Comparison of ENCODE assay signal across 9 mouse cellular contexts in genomic region chr9:65345439-65345838, GRCm38 (mm10). TPM values are rescaled to one million over a fixed set of nuclear protein-coding genes. Genes with fewer than 3 reads are reported as not detected.
DNase-seq lines count a peak whose midpoint lies in the region; ATAC-seq and TF ChIP-seq lines count a peak whose summit lies in the region.
"Not testable (repeated sequence)": the region's sequence is repeated elsewhere in the genome, so short reads cannot be mapped to it uniquely, and the experiment has no call there.
"Had no signal": no experiment of that assay in that cellular context is flagged by ENCODE, and none has a peak within 500 bp of the region (broad histone marks: within the 10 kb centered on the region; RNA-seq: fewer than 3 reads in every experiment).

No protein-coding gene starts in this region.

- peaks cover 12% of the 10 kb centered on the region for H3K4me1 ChIP-seq in embryonic facial prominence, embryonic 12.5 days
- H3K4me1 ChIP-seq in hindbrain, embryonic 15.5 days (replicated peaks) = peaks cover 27% of the 10 kb centered on the region
- H3K4me1 ChIP-seq in lung, embryonic 14.5 days (ENCODE audit: insufficient read depth); testis, adult 2 months (ENCODE audit: control insufficient read depth, insufficient read depth, low read length): not testable (repeated sequence)
- peaks cover 11% of the 10 kb centered on the region for H3K4me1 ChIP-seq in neural tube, embryonic 11.5 days (ENCODE audit: control insufficient read depth, insufficient read depth, low read length)

- H3K9me3 ChIP-seq in embryonic facial prominence, embryonic 12.5 days; hindbrain, embryonic 15.5 days; lung, embryonic 14.5 days (ENCODE audit: low read depth, low read length); neural tube, embryonic 11.5 days (ENCODE audit: control insufficient read depth, low read length): not testable (repeated sequence)

- not testable (repeated sequence) for H3K27me3 ChIP-seq in embryonic facial prominence, embryonic 12.5 days; hindbrain, embryonic 15.5 days; lung, embryonic 14.5 days (ENCODE audit: insufficient read depth, low read length); neural tube, embryonic 11.5 days (ENCODE audit: control insufficient read depth, insufficient read depth, low read length); testis, adult 2 months (ENCODE audit: control insufficient read depth, insufficient read depth, low read length)

- H3K4me2 ChIP-seq in embryonic facial prominence, embryonic 12.5 days (replicated peaks) = peak overlapping the region; percentile 89
- H3K4me2 ChIP-seq in hindbrain, embryonic 15.5 days = peak overlapping the region; percentile 92
- H3K4me2 ChIP-seq in lung, embryonic 14.5 days = peak overlapping the region; percentile 87
- H3K4me2 ChIP-seq in neural tube, embryonic 11.5 days (ENCODE audit: low read depth) = peak overlapping the region; percentile 92

- peak; percentile 60 for DNase-seq in R1 (ENCODE audit: low read depth, low spot score)
- peak; percentile 9 to 45 for DNase-seq in frontal cortex, postnatal 36 days (ENCODE audit: low spot score in 2 of 2)
- not testable (repeated sequence) for DNase-seq in left cerebral cortex, adult 2 months (ENCODE audit: extremely low spot score in 1 of 2, low spot score in 2 of 2); lung, embryonic 14.5 days; neural tube, embryonic 11.5 days (ENCODE audit: low spot score)

- H3K36me3 ChIP-seq in embryonic facial prominence, embryonic 12.5 days; hindbrain, embryonic 15.5 days; lung, embryonic 14.5 days (ENCODE audit: insufficient read depth); neural tube, embryonic 11.5 days (ENCODE audit: control insufficient read depth, insufficient read depth, low read length); testis, adult 2 months (ENCODE audit: control insufficient read depth, insufficient read depth, low read length): not testable (repeated sequence)

- peak overlapping the region; percentile 93 for H3K27ac ChIP-seq in embryonic facial prominence, embryonic 12.5 days
- H3K27ac ChIP-seq in hindbrain, embryonic 15.5 days (replicated peaks) = peak overlapping the region; percentile 94
- H3K27ac ChIP-seq in left cerebral cortex, adult 2 months = peak overlapping the region; percentile 93
- peak overlapping the region; percentile 94 for H3K27ac ChIP-seq in lung, embryonic 14.5 days (ENCODE audit: low read depth)
- peak overlapping the region; percentile 91; the same call in 1 of the 2 replicates for H3K27ac ChIP-seq in neural tube, embryonic 11.5 days (ENCODE audit: low read depth, low read length)
- H3K27ac ChIP-seq in testis, adult 2 months (ENCODE audit: control insufficient read depth, insufficient read depth, low read depth, low read length) = peak overlapping the region; percentile 79

- H3K9ac ChIP-seq in embryonic facial prominence, embryonic 12.5 days = peak overlapping the region; percentile 99; the same call in 1 of the 2 replicates
- peak overlapping the region; percentile 93 for H3K9ac ChIP-seq in hindbrain, embryonic 15.5 days
- H3K9ac ChIP-seq in lung, embryonic 14.5 days = peak overlapping the region; percentile 95
- H3K9ac ChIP-seq in neural tube, embryonic 11.5 days (ENCODE audit: low read length) = peak overlapping the region; percentile 93

- intact Hi-C loops in left cerebral cortex, adult 2 months (cut with DNase I) = not testable (repeated sequence)

- 74% methylated on average over 11 of the region's 11 CpGs for WGBS in embryonic facial prominence, embryonic 12.5 days
- WGBS in hindbrain, embryonic 15.5 days = 56% methylated on average over 11 of the region's 11 CpGs
- WGBS in lung, embryonic 14.5 days = 65% methylated on average over 11 of the region's 11 CpGs
- 70% methylated on average over 11 of the region's 11 CpGs for WGBS in neural tube, embryonic 11.5 days

- H3K4me3 ChIP-seq in embryonic facial prominence, embryonic 12.5 days = peak overlapping the region; percentile 100
- H3K4me3 ChIP-seq in hindbrain, embryonic 15.5 days = peak overlapping the region; percentile 85
- peak overlapping the region; percentile 85 for H3K4me3 ChIP-seq in left cerebral cortex, adult 2 months
- peak overlapping the region; percentile 98 for H3K4me3 ChIP-seq in lung, embryonic 14.5 days (ENCODE audit: low read depth, low read length)
- peak overlapping the region; percentile 99 for H3K4me3 ChIP-seq in neural tube, embryonic 11.5 days (ENCODE audit: low read depth, low read length)
- H3K4me3 ChIP-seq in testis, adult 2 months (ENCODE audit: control insufficient read depth, low read depth, low read length) = peak overlapping the region; percentile 91

- not testable (repeated sequence) for ATAC-seq in embryonic facial prominence, embryonic 12.5 days (ENCODE audit: insufficient number of reproducible peaks, insufficient read depth, low FRiP score, low TSS enrichment); neural tube, embryonic 11.5 days (ENCODE audit: insufficient read depth, low FRiP score, low TSS enrichment)
- peak; percentile 38; the same call in 1 of the 2 replicates for ATAC-seq in hindbrain, embryonic 15.5 days (ENCODE audit: low FRiP score, low read depth)
- 0 out of 2 replicates have a peak, but pooled peaks have one; percentile 15 for ATAC-seq in lung, embryonic 14.5 days (ENCODE audit: insufficient read depth)

- TF ChIP-seq CTCF in left cerebral cortex, adult 2 months (IDR thresholded peaks at IDR 0.05); lung, embryonic 14.5 days (IDR thresholded peaks at IDR 0.05; ENCODE audit: low read depth); testis, adult 2 months (IDR thresholded peaks at IDR 0.05; ENCODE audit: control insufficient read depth, insufficient read depth, insufficient replicate concordance, low read depth, low read length): not testable (repeated sequence)

- TF ChIP-seq POLR2A in testis, adult 2 months (IDR thresholded peaks at IDR 0.05; ENCODE audit: control insufficient read depth, low read depth, low read length) = not testable (repeated sequence)

RNA-seq across cellular contexts. Expression of gene Pdcd7, which starts 0.5 kb away (rescaled TPM):
- 17.1 and 17.8 TPM in 2 replicates for polyA plus RNA-seq in embryonic facial prominence, embryonic 12.5 days (2016; fragmentation: Nextera tagmentation; extraction: Ambion mirVana)
- polyA plus RNA-seq in hindbrain, embryonic 15.5 days (2015; fragmentation: Nextera tagmentation; extraction: Ambion mirVana) = 9.7 and 9.8 TPM in 2 replicates
- 10 to 100 TPM; 29.3 to 30.9 TPM for total RNA-seq in left cerebral cortex, adult 2 months (2021)
- 14.5 and 14.8 TPM in 2 replicates for polyA plus RNA-seq in lung, embryonic 14.5 days (2014; fragmentation: Nextera tagmentation; extraction: Ambion mirVana)
- 13.7 and 14.3 TPM in 2 replicates for polyA plus RNA-seq in neural tube, embryonic 11.5 days (2014; fragmentation: Nextera tagmentation; extraction: Ambion mirVana)
- polyA plus RNA-seq in testis, adult 2 months (2012; rRNA removed) = 10.4 and 10.9 TPM in 2 replicates

RNA-seq across cellular contexts. Expression of gene Ubap1l, which starts 15.4 kb away (rescaled TPM):
- 0.31 and 0.38 TPM in 2 replicates for polyA plus RNA-seq in embryonic facial prominence, embryonic 12.5 days (2016; fragmentation: Nextera tagmentation; extraction: Ambion mirVana)
- 2.5 and 3.3 TPM in 2 replicates for polyA plus RNA-seq in hindbrain, embryonic 15.5 days (2015; fragmentation: Nextera tagmentation; extraction: Ambion mirVana)
- 1 to 10 TPM; 4.5 to 7.4 TPM for total RNA-seq in left cerebral cortex, adult 2 months (2021)
- 0.24 and 0.61 TPM in 2 replicates for polyA plus RNA-seq in lung, embryonic 14.5 days (2014; fragmentation: Nextera tagmentation; extraction: Ambion mirVana)
- 0.37 and 0.82 TPM in 2 replicates for polyA plus RNA-seq in neural tube, embryonic 11.5 days (2014; fragmentation: Nextera tagmentation; extraction: Ambion mirVana)
- 0.77 and 1.3 TPM in 2 replicates for polyA plus RNA-seq in testis, adult 2 months (2012; rRNA removed)
- total RNA-seq: adrenal gland, postnatal 25 days had no signal

RNA-seq across cellular contexts. Expression of gene Kbtbd13, which starts 46.0 kb away (rescaled TPM):
- polyA plus RNA-seq in embryonic facial prominence, embryonic 12.5 days (2016; fragmentation: Nextera tagmentation; extraction: Ambion mirVana) = 1.4 and 1.6 TPM in 2 replicates
- 0.41 and 0.78 TPM in 2 replicates for polyA plus RNA-seq in hindbrain, embryonic 15.5 days (2015; fragmentation: Nextera tagmentation; extraction: Ambion mirVana)
- total RNA-seq in left cerebral cortex, adult 2 months (2021) = under 1 TPM; 0.14 to 0.25 TPM
- 4.2 and 4.5 TPM in 2 replicates for polyA plus RNA-seq in lung, embryonic 14.5 days (2014; fragmentation: Nextera tagmentation; extraction: Ambion mirVana)
- 0.66 and 0.76 TPM in 2 replicates for polyA plus RNA-seq in neural tube, embryonic 11.5 days (2014; fragmentation: Nextera tagmentation; extraction: Ambion mirVana)
- polyA plus RNA-seq in testis, adult 2 months (2012; rRNA removed) = 0.18 and 0.23 TPM in 2 replicates

RNA-seq across cellular contexts. Expression of gene Clpx, which starts 51.4 kb away (rescaled TPM):
- 56.5 and 59.1 TPM in 2 replicates for polyA plus RNA-seq in embryonic facial prominence, embryonic 12.5 days (2016; fragmentation: Nextera tagmentation; extraction: Ambion mirVana)
- 37.1 and 40.3 TPM in 2 replicates for polyA plus RNA-seq in hindbrain, embryonic 15.5 days (2015; fragmentation: Nextera tagmentation; extraction: Ambion mirVana)
- total RNA-seq in left cerebral cortex, adult 2 months (2021) = 10 to 100 TPM; 29.6 to 34.5 TPM
- polyA plus RNA-seq in lung, embryonic 14.5 days (2014; fragmentation: Nextera tagmentation; extraction: Ambion mirVana) = 44.7 and 53.0 TPM in 2 replicates
- polyA plus RNA-seq in neural tube, embryonic 11.5 days (2014; fragmentation: Nextera tagmentation; extraction: Ambion mirVana) = 50.0 and 52.8 TPM in 2 replicates
- polyA plus RNA-seq in testis, adult 2 months (2012; rRNA removed) = 45.4 and 50.4 TPM in 2 replicates

RNA-seq across cellular contexts. Expression of gene Rasl12, which starts 52.9 kb away (rescaled TPM):
- 11.7 and 11.9 TPM in 2 replicates for polyA plus RNA-seq in embryonic facial prominence, embryonic 12.5 days (2016; fragmentation: Nextera tagmentation; extraction: Ambion mirVana)
- 7.6 TPM in 2 replicates for polyA plus RNA-seq in hindbrain, embryonic 15.5 days (2015; fragmentation: Nextera tagmentation; extraction: Ambion mirVana)
- 1 to 10 TPM; 2.3 to 3.2 TPM for total RNA-seq in left cerebral cortex, adult 2 months (2021)
- 48.8 TPM in 2 replicates for polyA plus RNA-seq in lung, embryonic 14.5 days (2014; fragmentation: Nextera tagmentation; extraction: Ambion mirVana)
- polyA plus RNA-seq in neural tube, embryonic 11.5 days (2014; fragmentation: Nextera tagmentation; extraction: Ambion mirVana) = 6.9 and 7.8 TPM in 2 replicates
- 5.5 and 6.6 TPM in 2 replicates for polyA plus RNA-seq in testis, adult 2 months (2012; rRNA removed)
